Mouse (Mus musculus): ENCODE measurements around the gene Mrgpra2a.
"Not testable (repeated sequence)": the region's sequence is repeated elsewhere in the genome, so short reads cannot be mapped to it uniquely, and the experiment has no call there.

Gene Mrgpra2a

GRCm38 (mm10) chr7:47452015-47452414 is at the start of gene Mrgpra2a:
TSS of gene Mrgpra2a (minus strand) at chr7:47452139.
- DNase-seq (ENCODE audit: low read depth, low spot score), result not testable (repeated sequence)

- DNase-seq (ENCODE audit: low read depth, low spot score), result not testable (repeated sequence)
These were observed 39.3 kb upstream of the Mrgpra2a start for GRCm38 (mm10) chr7:47491266-47491665.

GRCm38 (mm10) chr7:47489438-47489837 is 37.5 kb upstream of the Mrgpra2a start:
- not testable (repeated sequence) for DNase-seq (ENCODE audit: low read depth, low spot score)

- DNase-seq (ENCODE audit: low read depth, low spot score), result not testable (repeated sequence)
These were observed 31.2 kb upstream of the Mrgpra2a start for GRCm38 (mm10) chr7:47483181-47483580.

- peak; percentile 19 for DNase-seq (ENCODE audit: low read depth, low spot score)
These were observed 22.0 kb upstream of the Mrgpra2a start for GRCm38 (mm10) chr7:47473904-47474303.

- DNase-seq (ENCODE audit: low read depth, low spot score), result not testable (repeated sequence)
These were observed 13.5 kb upstream of the Mrgpra2a start for GRCm38 (mm10) chr7:47465278-47465981.

GRCm38 (mm10) chr7:47445729-47446128 is 6.2 kb downstream of the Mrgpra2a start:
- not testable (repeated sequence) for DNase-seq (ENCODE audit: low read depth, low spot score)

GRCm38 (mm10) chr7:47436463-47436862 is 15.5 kb downstream of the Mrgpra2a start:
- not testable (repeated sequence) for DNase-seq (ENCODE audit: low read depth, low spot score)

- DNase-seq (ENCODE audit: low read depth, low spot score), result not testable (repeated sequence)
These were observed 24.0 kb downstream of the Mrgpra2a start for GRCm38 (mm10) chr7:47427815-47428508.

- DNase-seq (ENCODE audit: low read depth, low spot score), result no peak
These were observed 41.3 kb downstream of the Mrgpra2a start for GRCm38 (mm10) chr7:47410602-47411001.

- no peak for DNase-seq (ENCODE audit: low read depth, low spot score)
These were observed 42.4 kb downstream of the Mrgpra2a start for GRCm38 (mm10) chr7:47409545-47409944.

GRCm38 (mm10) chr7:47401125-47401524 is 50.8 kb downstream of the Mrgpra2a start:
- DNase-seq (ENCODE audit: low read depth, low spot score), result no peak

Data from ES-CJ7 (cell line).